Mouse (Mus musculus) midbrain, postnatal 0 days (tissue): ENCODE data around the gene Panx3. TPM values are rescaled to one million over a fixed set of nuclear protein-coding genes. Genes with fewer than 3 reads are reported as not detected.
A peak's percentile ranks its signal among the peaks of the same experiment; 100 is the strongest.

Experiments used
- ATAC-seq: fragments of 200-750 bp; cut with Nextera tagmentation; 2 replicates; pipeline ENCODE4 v1.8.0; 2017; ENCODE audit warnings: moderate number of reproducible peaks, mild to moderate bottlenecking, moderate TSS enrichment, moderate library complexity; ENCODE audit not compliant: low FRiP score
- DNase-seq: peaks from one replicate; pipeline ENCODE4 v3.0.0-alpha.2; 2015; ENCODE audit warnings: low spot score
- H3K27ac ChIP-seq: fragments of 300-500 bp; sonication (generic); 2 replicates; pipeline ENCODE4 v1.5.1; 2014; ENCODE audit warnings: low read depth, mild to moderate bottlenecking, low read length, mixed read lengths
- H3K27me3 ChIP-seq: fragments of 300-500 bp; sonication (generic); 2 replicates; pipeline ENCODE4 v1.6.1; 2014; ENCODE audit warnings: low read length, control low read depth, mixed read lengths; ENCODE audit not compliant: insufficient read depth
- H3K36me3 ChIP-seq: fragments of 300-500 bp; sonication (generic); 2 replicates; pipeline ENCODE4 v1.6.1; 2014; ENCODE audit warnings: low read length, control low read depth, mixed read lengths; ENCODE audit not compliant: insufficient read depth
- H3K4me1 ChIP-seq: fragments of 300-500 bp; sonication (generic); 2 replicates; pipeline ENCODE4 v1.6.1; 2014; ENCODE audit warnings: mild to moderate bottlenecking, control low read depth, antibody characterized with exemption, low read length, mixed read lengths; ENCODE audit not compliant: insufficient read depth
- H3K4me2 ChIP-seq: fragments of 300-500 bp; sonication (generic); 2 replicates; pipeline ENCODE4 v1.6.1; 2014; ENCODE audit warnings: low read depth, mild to moderate bottlenecking, low read length, mixed read lengths; ENCODE audit not compliant: poor library complexity, severe bottlenecking
- H3K4me3 ChIP-seq: fragments of 300-500 bp; sonication (generic); 2 replicates; pipeline ENCODE4 v1.5.1; 2014; ENCODE audit warnings: low read depth, mild to moderate bottlenecking, low read length, moderate library complexity
- H3K9ac ChIP-seq: fragments of 300-500 bp; sonication (generic); replicated peaks from 2 replicates; pipeline ENCODE4 v1.6.1; 2014; ENCODE audit warnings: mild to moderate bottlenecking, low read length, moderate library complexity, mixed read lengths; ENCODE audit not compliant: poor library complexity, severe bottlenecking
- H3K9me3 ChIP-seq: fragments of 300-500 bp; sonication (generic); 2 replicates; pipeline ENCODE4 v1.6.1; 2016; ENCODE audit warnings: low read length, control low read depth
- CTCF ChIP-seq: IDR thresholded peaks from 2 replicates; pipeline ENCODE4 v1.5.1; 2016; ENCODE audit warnings: antibody characterized with exemption, mild to moderate bottlenecking
- WGBS: fragments of 180-500 bp; shearing (Covaris S2); extraction: QIAGEN DNeasy Blood & Tissue Kit; methylation state at CpG from one replicate; pipeline ENCODE4 v1.1.7; 2014; 5-methylcytosine and 5-hydroxymethylcytosine counted together
- polyA plus RNA-seq: library from polyadenylated mRNA; unstranded; fragments of >200 nt; fragmentation: Nextera tagmentation; extraction: Ambion mirVana; gene quantifications from 2 replicates; pipeline ENCODE4 v1.2.1, GENCODE M21; 2015
- total RNA-seq: library from RNA; depleted of rRNA; stranded (reverse); fragments of >200 nt; gene quantifications from 2 replicates; pipeline ENCODE4 v1.2.3, GENCODE M21; 2014; rRNA removed

Panx3 gene
- total RNA-seq (not detected in 2 replicates), polyA plus RNA-seq (0.10 TPM in 1 of 2 replicates, not detected in the other)

- no peaks in the 10 kb centered on the region for H3K27me3 ChIP-seq
- H3K27ac ChIP-seq, result no peak within 1 kb of the TSS
- no peaks in the 10 kb centered on the region for H3K9me3 ChIP-seq
- H3K9ac ChIP-seq, result no peak within 1 kb of the TSS
- no peak within 1 kb of the TSS for H3K4me3 ChIP-seq
- no peak within 1 kb of the TSS for H3K4me2 ChIP-seq
- no peak for DNase-seq
- no peak for ATAC-seq
- TF ChIP-seq CTCF, result no peak
- 72% methylated on average over 6 of the region's 6 CpGs for WGBS
- no peaks in the 10 kb centered on the region for H3K36me3 ChIP-seq
- H3K4me1 ChIP-seq, result no peaks in the 10 kb centered on the region
Measured at GRCm38 (mm10) chr9:37669115-37669514, at the start of gene Panx3. Gene Panx3, minus strand, starts transcription at chr9:37669235.

- Histone ChIP-seq H3K4me3 (no peak within 1 kb of the TSS), H3K36me3 (no peaks in the 10 kb centered on the region), H3K9me3 (no peaks in the 10 kb centered on the region), H3K27ac (no peak within 1 kb of the TSS), H3K4me1 (no peaks in the 10 kb centered on the region), H3K9ac (no peak within 1 kb of the TSS), H3K27me3 (no peaks in the 10 kb centered on the region), H3K4me2 (no peak within 1 kb of the TSS)
- DNase-seq, result no peak
- TF ChIP-seq CTCF, result no peak
- ATAC-seq, result no peak
- WGBS, result 88% methylated on average over 1 of the region's 1 CpGs
Measured at GRCm38 (mm10) chr9:37716150-37716549, 47.1 kb upstream of the Panx3 start, which contains the start of gene Olfr160. Gene Olfr160, minus strand, starts transcription at chr9:37716250.

- no peak for ATAC-seq
- H3K4me2 ChIP-seq, result no peak overlapping the region
- 19% methylated on average over 5 of the region's 5 CpGs for WGBS
Measured at GRCm38 (mm10) chr9:37689970-37690686, 21.1 kb upstream of the Panx3 start.

GRCm38 (mm10) chr9:37687941-37688303, 18.9 kb upstream of the Panx3 start:
- peak; percentile 80 for ATAC-seq
- DNase-seq, result peak; percentile 10
- peak overlapping the region; percentile 32; the same call in 1 of the 2 replicates for H3K27ac ChIP-seq

More at GRCm38 (mm10) chr9:37689970-37690686, 21.1 kb upstream of the Panx3 start:
- H3K27ac ChIP-seq, result 0 out of 2 replicates have a peak overlapping the region, but pooled peaks have one; percentile 13
- H3K4me3 ChIP-seq, result no peak overlapping the region
- H3K9ac ChIP-seq, result no peak overlapping the region
- peak; percentile 75 for TF ChIP-seq CTCF
- peaks cover 4% of the 10 kb centered on the region; the same call in 1 of the 2 replicates for H3K4me1 ChIP-seq
- no peaks in the 10 kb centered on the region for H3K27me3 ChIP-seq
- DNase-seq, result peak; percentile 42
- H3K9me3 ChIP-seq, result no peaks in the 10 kb centered on the region
- H3K36me3 ChIP-seq, result no peaks in the 10 kb centered on the region

GRCm38 (mm10) chr9:37687288-37687940, 18.4 kb upstream of the Panx3 start:
- H3K36me3 ChIP-seq, result no peaks in the 10 kb centered on the region
- peaks cover 4% of the 10 kb centered on the region; the same call in 1 of the 2 replicates for H3K4me1 ChIP-seq
- ATAC-seq, result peak; percentile 88
- H3K4me2 ChIP-seq, result no peak overlapping the region
- TF ChIP-seq CTCF, result no peak
- no peak overlapping the region for H3K9ac ChIP-seq
- peak overlapping the region; percentile 34; the same call in 1 of the 2 replicates for H3K27ac ChIP-seq
- no peak overlapping the region for H3K4me3 ChIP-seq
- H3K9me3 ChIP-seq, result no peaks in the 10 kb centered on the region
- peak; percentile 58 for DNase-seq
- H3K27me3 ChIP-seq, result no peaks in the 10 kb centered on the region
- WGBS, result 41% methylated on average over 3 of the region's 3 CpGs

More at GRCm38 (mm10) chr9:37687941-37688303, 18.9 kb upstream of the Panx3 start:
- H3K9me3 ChIP-seq, result no peaks in the 10 kb centered on the region
- WGBS, result 26% methylated on average over 3 of the region's 3 CpGs
- no peaks in the 10 kb centered on the region for H3K27me3 ChIP-seq
- no peaks in the 10 kb centered on the region for H3K36me3 ChIP-seq
- peaks cover 4% of the 10 kb centered on the region; the same call in 1 of the 2 replicates for H3K4me1 ChIP-seq
- TF ChIP-seq CTCF, result peak; percentile 55
- no peak overlapping the region for H3K4me2 ChIP-seq
- no peak overlapping the region for H3K4me3 ChIP-seq
- no peak overlapping the region for H3K9ac ChIP-seq

GRCm38 (mm10) chr9:37681123-37681522, 12.1 kb upstream of the Panx3 start:
- no peak overlapping the region for H3K4me2 ChIP-seq
- ATAC-seq (no peak), DNase-seq (no peak)
- H3K27ac ChIP-seq, result no peak overlapping the region
- TF ChIP-seq CTCF, result no peak
- H3K9ac ChIP-seq, result no peak overlapping the region
- no peaks in the 10 kb centered on the region for H3K4me1 ChIP-seq
- H3K4me3 ChIP-seq, result no peak overlapping the region
- H3K36me3 ChIP-seq, result no peaks in the 10 kb centered on the region
- H3K9me3 ChIP-seq, result no peaks in the 10 kb centered on the region
- WGBS, result 97% methylated on average over 1 of the region's 1 CpGs
- H3K27me3 ChIP-seq, result no peaks in the 10 kb centered on the region
